Mouse (Mus musculus): ENCODE results near the gene Map3k7cl. TPM values are rescaled to one million over a fixed set of nuclear protein-coding genes. Genes with fewer than 3 reads are reported as not detected.

Map3k7cl gene
- total and polyA plus RNA-seq, 2 experiments from 2014 or later, result 0.38 TPM; not detected in 1

DNA sequence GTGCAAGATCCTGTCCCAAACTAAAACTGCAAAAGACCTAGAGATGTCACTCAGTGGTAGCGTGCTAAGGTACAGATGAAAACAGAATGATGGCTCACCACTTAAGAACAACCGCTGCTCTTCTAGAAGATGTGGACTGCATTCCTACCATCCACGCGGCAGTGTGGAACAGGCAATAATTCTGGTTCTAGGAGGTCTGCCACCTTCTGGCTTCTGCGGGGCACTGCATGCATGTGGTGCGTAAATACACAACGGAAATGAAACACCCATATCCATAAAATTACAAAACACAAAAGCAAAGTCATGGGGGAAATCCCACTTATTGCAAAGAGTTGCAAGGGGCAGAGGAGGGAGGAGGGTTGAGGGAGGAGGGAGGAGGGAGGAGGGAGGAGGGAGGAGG lies 25.8 kb downstream of the Map3k7cl start:
- 93% methylated on average over 7 of the region's 7 CpGs for WGBS
- no peak overlapping the region for H3K27ac ChIP-seq (ENCODE audit: low read depth, low read length)
- H3K27me3 ChIP-seq (ENCODE audit: insufficient read depth, low read length), result no peaks in the 10 kb centered on the region
- H3K9ac ChIP-seq (replicated peaks; ENCODE audit: low read length, poor library complexity, severe bottlenecking), result no peak overlapping the region
- no peaks in the 10 kb centered on the region for H3K36me3 ChIP-seq (ENCODE audit: insufficient read depth, low read length)
- no peak overlapping the region for H3K4me3 ChIP-seq (ENCODE audit: low read depth, low read length)
- no peaks in the 10 kb centered on the region for H3K9me3 ChIP-seq (ENCODE audit: low read length)
- no peaks in the 10 kb centered on the region for H3K4me1 ChIP-seq (ENCODE audit: insufficient read depth, low read length)
- peak; percentile 34 for DNase-seq (ENCODE audit: low spot score)
- TF ChIP-seq CTCF (IDR thresholded peaks at IDR 0.05), result peak; percentile 48
- no peak overlapping the region for H3K4me2 ChIP-seq (ENCODE audit: low read depth, low read length, poor library complexity, severe bottlenecking)
- ATAC-seq (ENCODE audit: low FRiP score), result no peak

DNA sequence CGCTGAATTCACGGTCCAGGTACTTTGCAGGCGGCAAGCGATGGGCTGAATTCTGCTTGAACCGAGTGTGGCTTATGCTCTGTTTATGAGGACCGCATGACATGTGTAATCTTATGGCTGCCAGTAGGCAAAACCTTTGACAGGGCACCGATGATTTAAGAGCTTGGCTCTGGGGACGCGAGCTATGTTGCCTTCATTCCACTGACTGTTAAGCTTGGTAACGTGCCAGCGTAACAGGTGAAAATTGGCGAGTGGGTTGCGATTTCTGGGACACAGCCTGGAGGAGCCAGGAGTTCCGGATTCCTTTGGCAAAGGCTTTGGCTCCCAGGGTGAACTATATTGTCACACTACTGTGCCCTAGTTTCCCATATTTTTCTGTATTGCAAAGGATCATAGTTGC lies 26.3 kb downstream of the Map3k7cl start:
- 57% methylated on average over 14 of the region's 14 CpGs for WGBS
- no peak for ATAC-seq (ENCODE audit: low FRiP score)
- H3K4me1 ChIP-seq (ENCODE audit: insufficient read depth, low read length), result no peaks in the 10 kb centered on the region
- no peak overlapping the region for H3K4me3 ChIP-seq (ENCODE audit: low read depth, low read length)
- peak overlapping the region; percentile 29 for H3K4me2 ChIP-seq (ENCODE audit: low read depth, low read length, poor library complexity, severe bottlenecking)
- H3K9me3 ChIP-seq (ENCODE audit: low read length), result no peaks in the 10 kb centered on the region
- H3K9ac ChIP-seq (replicated peaks; ENCODE audit: low read length, poor library complexity, severe bottlenecking), result no peak overlapping the region
- H3K27me3 ChIP-seq (ENCODE audit: insufficient read depth, low read length), result no peaks in the 10 kb centered on the region
- DNase-seq (ENCODE audit: low spot score), result peak; percentile 54
- no peak overlapping the region for H3K27ac ChIP-seq (ENCODE audit: low read depth, low read length)
- H3K36me3 ChIP-seq (ENCODE audit: insufficient read depth, low read length), result no peaks in the 10 kb centered on the region
- TF ChIP-seq CTCF (IDR thresholded peaks at IDR 0.05), result no peak

DNA sequence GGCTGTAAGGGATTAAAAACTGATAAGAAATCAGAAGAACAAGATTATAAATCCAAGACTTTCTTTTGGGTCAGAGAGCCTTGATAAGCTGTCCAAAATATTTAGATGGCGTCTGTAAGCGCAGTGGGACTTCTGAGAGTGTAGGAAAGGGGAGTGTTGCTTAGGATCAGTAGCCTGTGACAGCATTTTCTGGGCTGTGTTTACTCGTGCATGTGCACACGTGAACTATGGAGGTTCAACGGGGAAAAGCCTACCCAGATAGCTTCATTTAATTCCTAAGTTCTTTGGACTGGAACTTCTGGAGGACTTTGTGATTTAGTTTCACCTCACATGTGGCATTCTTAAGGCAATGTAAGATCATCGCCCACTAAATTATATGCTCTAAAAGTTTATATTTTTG lies 29.6 kb downstream of the Map3k7cl start:
- no peak for DNase-seq (ENCODE audit: low spot score)
- H3K27ac ChIP-seq (ENCODE audit: low read depth, low read length), result no peak overlapping the region
- H3K9me3 ChIP-seq (ENCODE audit: low read length), result no peaks in the 10 kb centered on the region
- no peaks in the 10 kb centered on the region for H3K27me3 ChIP-seq (ENCODE audit: insufficient read depth, low read length)
- no peak for ATAC-seq (ENCODE audit: low FRiP score)
- H3K4me3 ChIP-seq (ENCODE audit: low read depth, low read length), result no peak overlapping the region
- 89% methylated on average over 6 of the region's 6 CpGs for WGBS
- H3K4me1 ChIP-seq (ENCODE audit: insufficient read depth, low read length), result no peaks in the 10 kb centered on the region
- H3K4me2 ChIP-seq (ENCODE audit: low read depth, low read length, poor library complexity, severe bottlenecking), result no peak overlapping the region
- no peak overlapping the region for H3K9ac ChIP-seq (replicated peaks; ENCODE audit: low read length, poor library complexity, severe bottlenecking)
- no peak for TF ChIP-seq CTCF (IDR thresholded peaks at IDR 0.05)
- no peaks in the 10 kb centered on the region for H3K36me3 ChIP-seq (ENCODE audit: insufficient read depth, low read length)

DNA sequence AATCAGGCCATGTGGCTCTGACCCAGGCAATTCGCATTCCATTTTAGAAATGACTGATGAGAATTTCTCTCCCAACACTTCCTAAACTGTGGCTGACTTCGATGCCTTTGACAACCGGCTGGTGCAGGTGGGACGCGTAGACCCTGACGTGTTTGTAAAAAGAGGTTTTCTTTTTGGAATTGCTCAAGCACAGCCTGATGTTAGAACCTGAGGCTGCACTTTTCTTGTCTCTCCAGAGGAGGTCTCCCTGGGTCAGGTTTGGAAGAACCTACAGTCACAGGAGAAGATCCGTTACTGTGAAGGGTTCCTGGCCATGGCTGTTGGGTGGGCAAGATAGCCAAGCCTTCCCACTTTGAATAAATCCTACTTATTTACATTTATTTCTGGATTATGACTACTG lies 31.5 kb downstream of the Map3k7cl start:
- no peak overlapping the region for H3K27ac ChIP-seq (ENCODE audit: low read depth, low read length)
- no peak for ATAC-seq (ENCODE audit: low FRiP score)
- H3K27me3 ChIP-seq (ENCODE audit: insufficient read depth, low read length), result no peaks in the 10 kb centered on the region
- no peaks in the 10 kb centered on the region for H3K4me1 ChIP-seq (ENCODE audit: insufficient read depth, low read length)
- 82% methylated on average over 7 of the region's 7 CpGs for WGBS
- no peak overlapping the region for H3K4me3 ChIP-seq (ENCODE audit: low read depth, low read length)
- H3K36me3 ChIP-seq (ENCODE audit: insufficient read depth, low read length), result no peaks in the 10 kb centered on the region
- H3K4me2 ChIP-seq (ENCODE audit: low read depth, low read length, poor library complexity, severe bottlenecking), result no peak overlapping the region
- H3K9ac ChIP-seq (replicated peaks; ENCODE audit: low read length, poor library complexity, severe bottlenecking), result no peak overlapping the region
- DNase-seq (ENCODE audit: low spot score), result peak; percentile 49
- H3K9me3 ChIP-seq (ENCODE audit: low read length), result no peaks in the 10 kb centered on the region
- peak; percentile 71 for TF ChIP-seq CTCF (IDR thresholded peaks at IDR 0.05)

DNA sequence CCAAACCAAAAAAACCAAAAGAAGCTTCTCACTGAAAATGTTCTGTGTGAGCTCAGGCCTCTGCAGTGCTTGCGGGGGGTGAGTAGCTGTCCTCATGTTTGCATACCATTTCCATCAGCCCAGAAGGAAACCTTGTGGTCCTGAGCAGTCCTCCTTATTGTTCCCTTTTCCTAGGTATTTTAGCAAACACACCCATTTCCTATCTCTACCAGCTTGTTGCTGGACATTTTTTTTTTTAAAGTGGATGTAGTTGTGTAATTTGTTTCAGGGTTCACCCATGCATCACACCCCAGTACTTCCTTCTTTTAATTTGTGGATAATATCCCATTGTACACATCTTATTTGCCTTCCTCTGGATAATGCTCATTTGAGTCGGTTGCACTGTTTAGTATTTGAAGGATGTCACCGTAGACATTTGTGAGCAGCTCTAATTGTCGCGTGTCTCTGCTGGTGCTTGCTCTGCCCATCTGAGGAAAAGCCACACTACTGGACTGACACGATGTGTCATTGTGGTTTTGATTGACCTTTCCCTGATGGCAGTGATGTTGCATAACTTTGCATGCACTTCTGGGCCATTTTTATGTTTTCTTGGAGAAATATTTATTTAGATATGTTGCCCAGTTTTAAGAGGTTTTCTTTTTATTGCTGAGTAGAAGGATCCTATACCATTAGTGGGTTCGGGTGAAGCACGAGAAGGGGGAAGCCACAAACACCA lies 32.6 kb downstream of the Map3k7cl start:
- DNase-seq (ENCODE audit: low spot score) (no peak), ATAC-seq (ENCODE audit: low FRiP score) (no peak)
- 89% methylated on average over 8 of the region's 8 CpGs for WGBS
- Histone ChIP-seq H3K27me3 (ENCODE audit: insufficient read depth, low read length) (no peaks in the 10 kb centered on the region), H3K9ac (replicated peaks; ENCODE audit: low read length, poor library complexity, severe bottlenecking) (no peak overlapping the region), H3K36me3 (ENCODE audit: insufficient read depth, low read length) (no peaks in the 10 kb centered on the region), H3K9me3 (ENCODE audit: low read length) (no peaks in the 10 kb centered on the region), H3K4me3 (ENCODE audit: low read depth, low read length) (no peak overlapping the region), H3K27ac (ENCODE audit: low read depth, low read length) (no peak overlapping the region), H3K4me1 (ENCODE audit: insufficient read depth, low read length) (no peaks in the 10 kb centered on the region), H3K4me2 (ENCODE audit: low read depth, low read length, poor library complexity, severe bottlenecking) (no peak overlapping the region)
- TF ChIP-seq CTCF (IDR thresholded peaks at IDR 0.05), result no peak

DNA sequence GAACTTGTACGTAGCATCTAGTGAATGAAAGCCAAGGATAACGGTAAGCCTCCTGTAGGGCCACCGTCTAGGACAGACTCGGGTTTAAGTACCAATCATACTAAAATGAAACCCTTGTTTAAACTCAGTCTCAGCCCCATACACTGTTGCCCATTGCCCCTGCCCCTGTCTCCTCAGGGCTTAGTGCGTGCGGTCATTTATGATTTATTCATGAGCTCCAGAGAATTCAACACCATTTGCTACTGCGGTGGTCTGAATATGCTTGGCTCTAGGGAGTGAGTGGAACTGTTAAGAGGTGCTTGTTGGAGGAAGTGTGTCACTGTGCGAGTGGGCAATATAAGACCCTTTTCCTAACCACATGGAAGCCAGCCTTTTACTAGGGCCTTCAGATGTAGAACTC lies 34.7 kb downstream of the Map3k7cl start:
- TF ChIP-seq CTCF (IDR thresholded peaks at IDR 0.05), result no peak
- Histone ChIP-seq H3K4me2 (ENCODE audit: low read depth, low read length, poor library complexity, severe bottlenecking) (no peak overlapping the region), H3K27ac (ENCODE audit: low read depth, low read length) (no peak overlapping the region), H3K4me3 (ENCODE audit: low read depth, low read length) (no peak overlapping the region), H3K9me3 (ENCODE audit: low read length) (no peaks in the 10 kb centered on the region), H3K36me3 (ENCODE audit: insufficient read depth, low read length) (no peaks in the 10 kb centered on the region), H3K4me1 (ENCODE audit: insufficient read depth, low read length) (no peaks in the 10 kb centered on the region), H3K27me3 (ENCODE audit: insufficient read depth, low read length) (no peaks in the 10 kb centered on the region), H3K9ac (replicated peaks; ENCODE audit: low read length, poor library complexity, severe bottlenecking) (no peak overlapping the region)
- DNase-seq (ENCODE audit: low spot score), result no peak
- no peak for ATAC-seq (ENCODE audit: low FRiP score)
- 48% methylated on average over 8 of the region's 8 CpGs for WGBS
